Mouse (Mus musculus) yolk sac, embryonic 10.5 days (tissue): ENCODE measurements around the gene Gm10447.

Experiments
- DNase-seq: peaks from one replicate; pipeline ENCODE4 v3.0.0-alpha.2; 2017; ENCODE audit warnings: low spot score

Gene Gm10447

GRCm38 (mm10) chr11:53478383-53479170, 21.7 kb upstream of the Gm10447 start:
- no peak for DNase-seq

GRCm38 (mm10) chr11:53477833-53478232, 20.9 kb upstream of the Gm10447 start:
- no peak for DNase-seq

GRCm38 (mm10) chr11:53475620-53476019, 18.7 kb upstream of the Gm10447 start:
- DNase-seq: no peak

GRCm38 (mm10) chr11:53472709-53473108, 15.8 kb upstream of the Gm10447 start:
- DNase-seq: no peak

GRCm38 (mm10) chr11:53469968-53470695, 13.2 kb upstream of the Gm10447 start, which contains the start of gene Gm9837:
Gene Gm9837 (minus strand): TSS chr11:53470479.
- peak; percentile 69 for DNase-seq

GRCm38 (mm10) chr11:53469294-53469967, 12.5 kb upstream of the Gm10447 start:
- DNase-seq: no peak

GRCm38 (mm10) chr11:53466231-53466971, 9.5 kb upstream of the Gm10447 start:
- DNase-seq: peak; percentile 69

- no peak for DNase-seq
Measured at GRCm38 (mm10) chr11:53463551-53464424, 6.9 kb upstream of the Gm10447 start.

GRCm38 (mm10) chr11:53461727-53462126, 4.8 kb upstream of the Gm10447 start:
- DNase-seq: no peak

- DNase-seq: no peak
Measured at GRCm38 (mm10) chr11:53460192-53460591, 3.3 kb upstream of the Gm10447 start.

GRCm38 (mm10) chr11:53458996-53459395, 2.1 kb upstream of the Gm10447 start:
- DNase-seq: no peak

GRCm38 (mm10) chr11:53457372-53457954, 553 bp upstream of the Gm10447 start:
- DNase-seq: no peak

- DNase-seq: no peak
Measured at GRCm38 (mm10) chr11:53453031-53453430, 3.9 kb downstream of the Gm10447 start.

- no peak for DNase-seq
Measured at GRCm38 (mm10) chr11:53452396-53452795, 4.5 kb downstream of the Gm10447 start.

GRCm38 (mm10) chr11:53451361-53451760, 5.5 kb downstream of the Gm10447 start:
- no peak for DNase-seq

GRCm38 (mm10) chr11:53450070-53450705, 6.7 kb downstream of the Gm10447 start:
- no peak for DNase-seq

- DNase-seq: no peak
Measured at GRCm38 (mm10) chr11:53448529-53448928, 8.4 kb downstream of the Gm10447 start.

- no peak for DNase-seq
Measured at GRCm38 (mm10) chr11:53447996-53448395, 8.9 kb downstream of the Gm10447 start.

GRCm38 (mm10) chr11:53446183-53446582, 10.7 kb downstream of the Gm10447 start:
- peak; percentile 78 for DNase-seq

GRCm38 (mm10) chr11:53445562-53445961, 11.3 kb downstream of the Gm10447 start:
- no peak for DNase-seq
